Mouse (Mus musculus): ENCODE measurements around the gene Pofut1. TPM values are rescaled to one million over a fixed set of nuclear protein-coding genes. Genes with fewer than 3 reads are reported as not detected.
"Not testable (repeated sequence)": the region's sequence is repeated elsewhere in the genome, so short reads cannot be mapped to it uniquely, and the experiment has no call there.

The Pofut1 gene
- polyA plus RNA-seq, 1 experiment from 2014 or later = 5.2 TPM

GRCm38 (mm10) chr2:153249751-153250150 lies 8.4 kb downstream of the Pofut1 start:
- Histone ChIP-seq H3K36me3 (ENCODE audit: control insufficient read depth, insufficient read depth, low read length) (peaks cover 13% of the 10 kb centered on the region), H3K4me2 (ENCODE audit: low read length) (no peak overlapping the region), H3K27ac (ENCODE audit: low read length) (no peak overlapping the region), H3K9me3 (replicated peaks; ENCODE audit: control insufficient read depth, low read length, poor library complexity, severe bottlenecking) (no peaks in the 10 kb centered on the region), H3K4me3 (ENCODE audit: low read depth, low read length) (no peak overlapping the region), H3K9ac (ENCODE audit: low read depth, low read length) (no peak overlapping the region), H3K4me1 (ENCODE audit: control insufficient read depth, insufficient read depth, low read length) (no peaks in the 10 kb centered on the region), H3K27me3 (ENCODE audit: control insufficient read depth, insufficient read depth, low read depth, low read length) (no peaks in the 10 kb centered on the region)
- ATAC-seq = no peak
- 93% methylated on average over 5 of the region's 5 CpGs for WGBS

- Histone ChIP-seq H3K9me3 (replicated peaks; ENCODE audit: control insufficient read depth, low read length, poor library complexity, severe bottlenecking) (no peaks in the 10 kb centered on the region), H3K4me3 (ENCODE audit: low read depth, low read length) (no peak overlapping the region), H3K4me1 (ENCODE audit: control insufficient read depth, insufficient read depth, low read length) (no peaks in the 10 kb centered on the region), H3K27ac (ENCODE audit: low read length) (no peak overlapping the region), H3K9ac (ENCODE audit: low read depth, low read length) (no peak overlapping the region), H3K4me2 (ENCODE audit: low read length) (no peak overlapping the region), H3K36me3 (ENCODE audit: control insufficient read depth, insufficient read depth, low read length) (peaks cover 6% of the 10 kb centered on the region), H3K27me3 (ENCODE audit: control insufficient read depth, insufficient read depth, low read depth, low read length) (no peaks in the 10 kb centered on the region)
- WGBS = 100% methylated on average over 2 of the region's 2 CpGs
- no peak for ATAC-seq
These were observed 15.3 kb downstream of the Pofut1 start for GRCm38 (mm10) chr2:153256604-153257003.

GRCm38 (mm10) chr2:153259030-153259863 lies 17.9 kb downstream of the Pofut1 start:
- Histone ChIP-seq H3K27ac (ENCODE audit: low read length) (no peak overlapping the region), H3K4me3 (ENCODE audit: low read depth, low read length) (no peak overlapping the region), H3K9me3 (replicated peaks; ENCODE audit: control insufficient read depth, low read length, poor library complexity, severe bottlenecking) (no peaks in the 10 kb centered on the region), H3K36me3 (ENCODE audit: control insufficient read depth, insufficient read depth, low read length) (peaks cover 22% of the 10 kb centered on the region), H3K9ac (ENCODE audit: low read depth, low read length) (no peak overlapping the region), H3K27me3 (ENCODE audit: control insufficient read depth, insufficient read depth, low read depth, low read length) (no peaks in the 10 kb centered on the region), H3K4me2 (ENCODE audit: low read length) (no peak overlapping the region), H3K4me1 (ENCODE audit: control insufficient read depth, insufficient read depth, low read length) (no peaks in the 10 kb centered on the region)
- WGBS = 90% methylated on average over 12 of the region's 12 CpGs
- ATAC-seq = no peak

GRCm38 (mm10) chr2:153259864-153260674 lies 18.7 kb downstream of the Pofut1 start:
- Histone ChIP-seq H3K4me2 (ENCODE audit: low read length) (no peak overlapping the region), H3K27me3 (ENCODE audit: control insufficient read depth, insufficient read depth, low read depth, low read length) (no peaks in the 10 kb centered on the region), H3K9me3 (replicated peaks; ENCODE audit: control insufficient read depth, low read length, poor library complexity, severe bottlenecking) (no peaks in the 10 kb centered on the region), H3K4me1 (ENCODE audit: control insufficient read depth, insufficient read depth, low read length) (no peaks in the 10 kb centered on the region), H3K27ac (ENCODE audit: low read length) (no peak overlapping the region), H3K4me3 (ENCODE audit: low read depth, low read length) (no peak overlapping the region), H3K36me3 (ENCODE audit: control insufficient read depth, insufficient read depth, low read length) (peaks cover 22% of the 10 kb centered on the region), H3K9ac (ENCODE audit: low read depth, low read length) (no peak overlapping the region)
- no peak for ATAC-seq
- WGBS = 72% methylated on average over 3 of the region's 3 CpGs

GRCm38 (mm10) chr2:153263053-153263452 lies 21.7 kb downstream of the Pofut1 start:
- no peaks in the 10 kb centered on the region for H3K9me3 ChIP-seq (replicated peaks; ENCODE audit: control insufficient read depth, low read length, poor library complexity, severe bottlenecking)
- no peaks in the 10 kb centered on the region for H3K4me1 ChIP-seq (ENCODE audit: control insufficient read depth, insufficient read depth, low read length)
- 93% methylated on average over 6 of the region's 7 CpGs for WGBS
- H3K4me2 ChIP-seq (ENCODE audit: low read length) = no peak overlapping the region
- H3K27me3 ChIP-seq (ENCODE audit: control insufficient read depth, insufficient read depth, low read depth, low read length) = no peaks in the 10 kb centered on the region
- ATAC-seq = no peak
- H3K27ac ChIP-seq (ENCODE audit: low read length) = no peak overlapping the region
- no peak overlapping the region for H3K9ac ChIP-seq (ENCODE audit: low read depth, low read length)
- H3K36me3 ChIP-seq (ENCODE audit: control insufficient read depth, insufficient read depth, low read length) = peaks cover 32% of the 10 kb centered on the region
- H3K4me3 ChIP-seq (ENCODE audit: low read depth, low read length) = no peak overlapping the region

GRCm38 (mm10) chr2:153267331-153267730 lies 26.0 kb downstream of the Pofut1 start:
- Histone ChIP-seq H3K4me3 (ENCODE audit: low read depth, low read length) (no peak overlapping the region), H3K9ac (ENCODE audit: low read depth, low read length) (no peak overlapping the region), H3K4me1 (ENCODE audit: control insufficient read depth, insufficient read depth, low read length) (no peaks in the 10 kb centered on the region), H3K4me2 (ENCODE audit: low read length) (no peak overlapping the region), H3K36me3 (ENCODE audit: control insufficient read depth, insufficient read depth, low read length) (peaks cover 22% of the 10 kb centered on the region), H3K27me3 (ENCODE audit: control insufficient read depth, insufficient read depth, low read depth, low read length) (no peaks in the 10 kb centered on the region), H3K27ac (ENCODE audit: low read length) (no peak overlapping the region), H3K9me3 (replicated peaks; ENCODE audit: control insufficient read depth, low read length, poor library complexity, severe bottlenecking) (no peaks in the 10 kb centered on the region)
- 95% methylated on average over 2 of the region's 2 CpGs for WGBS
- no peak for ATAC-seq

- ATAC-seq; H3K4me1 ChIP-seq (ENCODE audit: control insufficient read depth, insufficient read depth, low read length); H3K36me3 ChIP-seq (ENCODE audit: control insufficient read depth, insufficient read depth, low read length); H3K9ac ChIP-seq (ENCODE audit: low read depth, low read length); H3K9me3 ChIP-seq (replicated peaks; ENCODE audit: control insufficient read depth, low read length, poor library complexity, severe bottlenecking); H3K27ac ChIP-seq (ENCODE audit: low read length); H3K27me3 ChIP-seq (ENCODE audit: control insufficient read depth, insufficient read depth, low read depth, low read length); H3K4me3 ChIP-seq (ENCODE audit: low read depth, low read length); H3K4me2 ChIP-seq (ENCODE audit: low read length): not testable (repeated sequence)
- 71% methylated on average over 8 of the region's 8 CpGs for WGBS
These were observed 29.0 kb downstream of the Pofut1 start for GRCm38 (mm10) chr2:153270231-153270915.

- H3K4me2 ChIP-seq (ENCODE audit: low read length); H3K27ac ChIP-seq (ENCODE audit: low read length); H3K4me3 ChIP-seq (ENCODE audit: low read depth, low read length); H3K9ac ChIP-seq (ENCODE audit: low read depth, low read length); H3K27me3 ChIP-seq (ENCODE audit: control insufficient read depth, insufficient read depth, low read depth, low read length); ATAC-seq; H3K4me1 ChIP-seq (ENCODE audit: control insufficient read depth, insufficient read depth, low read length); H3K36me3 ChIP-seq (ENCODE audit: control insufficient read depth, insufficient read depth, low read length); H3K9me3 ChIP-seq (replicated peaks; ENCODE audit: control insufficient read depth, low read length, poor library complexity, severe bottlenecking): not testable (repeated sequence)
- WGBS = 70% methylated on average over 6 of the region's 6 CpGs
These were observed 33.0 kb downstream of the Pofut1 start for GRCm38 (mm10) chr2:153274200-153274918.

All from midbrain, embryonic 16.5 days (tissue).